Mouse (Mus musculus): ENCODE measurements around the gene Ephb4.

Gene Ephb4

DNA sequence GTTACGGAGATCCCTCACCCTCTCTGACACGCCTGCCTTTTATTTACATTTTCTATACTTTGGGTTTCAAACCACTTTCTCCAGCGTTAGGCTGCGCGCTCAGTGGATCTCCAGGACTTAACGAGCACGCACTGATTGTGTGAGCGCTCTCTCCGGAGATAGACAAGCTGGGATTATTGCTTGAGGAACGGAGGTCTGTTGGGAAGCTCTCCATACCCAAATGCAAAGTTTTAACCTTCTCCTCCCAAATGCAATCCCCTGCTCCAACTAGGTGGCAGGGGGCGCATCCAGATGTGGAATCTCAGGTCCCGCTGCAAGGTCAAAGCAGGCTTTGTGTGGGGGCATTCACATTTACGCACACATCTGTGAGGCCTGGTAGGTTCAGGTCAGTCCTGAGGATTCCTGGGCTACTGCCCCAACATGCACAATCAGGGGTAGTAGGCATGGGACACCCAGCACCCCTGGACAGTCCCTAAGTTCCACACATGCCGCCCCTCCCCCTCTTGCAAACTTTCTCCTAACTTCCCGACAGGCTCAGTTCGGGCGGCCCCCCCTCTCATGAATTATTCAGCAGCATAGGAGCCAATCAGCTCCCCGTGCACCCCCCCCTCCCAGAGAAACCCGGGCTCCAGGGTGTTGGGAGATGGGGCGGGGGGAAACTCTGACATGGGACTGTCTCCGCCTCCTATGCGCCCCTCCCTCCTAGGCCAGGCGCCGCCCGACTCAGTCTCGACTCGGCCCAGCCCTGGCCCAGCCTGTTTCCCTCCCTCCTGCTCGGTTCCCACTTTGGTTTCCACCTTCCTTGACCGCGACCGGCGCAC lies at the start of gene Ephb4:
TSS of gene Ephb4 (plus strand) at position 726 of the 821 bp plus-strand sequence.
- peak; percentile 99 for DNase-seq (ENCODE audit: low read depth, low spot score)

DNA sequence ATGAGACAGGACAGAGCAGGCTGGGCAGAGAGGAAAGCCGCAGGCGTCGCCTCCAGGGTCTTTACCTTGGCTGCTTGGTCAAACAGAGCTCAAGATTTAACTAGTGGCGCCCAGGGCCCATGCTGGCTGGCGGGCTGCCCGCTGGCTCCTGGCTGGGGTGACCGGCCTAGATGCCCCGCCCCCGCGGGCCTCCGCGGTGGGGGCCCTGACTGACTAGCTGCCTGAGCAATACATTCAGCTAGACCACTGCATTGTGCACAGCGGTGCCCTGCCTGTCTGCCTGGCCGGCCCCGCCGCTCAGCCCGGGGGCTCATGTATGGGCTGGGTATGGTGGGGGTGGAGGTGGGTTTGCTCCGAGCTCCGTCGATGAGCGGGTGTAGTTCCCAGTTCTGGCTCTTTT lies 48.7 kb upstream of the Ephb4 start:
- no peak for DNase-seq (ENCODE audit: low read depth, low spot score)

DNA sequence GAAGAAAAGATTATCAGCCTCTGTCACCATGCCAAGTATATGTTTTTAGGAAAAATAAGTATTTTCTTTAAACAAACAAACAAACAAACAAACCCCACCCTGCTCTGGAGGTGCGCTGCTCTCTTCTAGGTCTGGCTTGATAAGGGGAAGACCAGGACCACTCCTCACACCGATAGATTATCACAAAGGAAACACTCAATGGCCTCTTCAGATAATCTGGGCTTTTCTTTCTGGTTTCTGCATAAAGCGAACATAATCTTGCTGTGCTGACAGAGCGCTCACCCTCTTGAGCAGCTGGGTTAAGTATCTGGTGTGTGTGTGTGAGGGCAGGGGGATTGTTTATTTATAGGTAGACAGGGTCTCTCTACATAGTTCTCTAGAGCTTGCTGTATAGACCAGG lies 46.3 kb upstream of the Ephb4 start:
- DNase-seq (ENCODE audit: low read depth, low spot score), result no peak

DNA sequence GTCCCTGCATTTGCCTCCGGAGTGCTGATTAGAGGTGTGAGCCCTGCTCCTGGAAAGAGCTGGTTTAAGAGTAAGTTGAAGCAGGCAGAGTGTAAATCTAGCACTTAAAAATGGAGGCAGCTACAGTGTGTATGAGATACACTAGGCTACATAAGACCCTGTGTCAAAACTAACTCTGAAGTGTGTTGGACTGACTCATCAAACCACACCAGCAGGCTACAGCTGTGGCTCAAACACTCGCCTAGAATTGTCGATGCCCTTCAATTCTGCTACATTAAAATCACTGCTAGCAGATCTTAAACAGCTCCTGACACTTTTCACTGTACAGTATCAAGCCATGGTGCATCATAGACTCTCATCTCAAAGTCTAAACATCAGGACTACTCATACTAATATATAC lies 45.7 kb upstream of the Ephb4 start:
- DNase-seq (ENCODE audit: low read depth, low spot score), result no peak

DNA sequence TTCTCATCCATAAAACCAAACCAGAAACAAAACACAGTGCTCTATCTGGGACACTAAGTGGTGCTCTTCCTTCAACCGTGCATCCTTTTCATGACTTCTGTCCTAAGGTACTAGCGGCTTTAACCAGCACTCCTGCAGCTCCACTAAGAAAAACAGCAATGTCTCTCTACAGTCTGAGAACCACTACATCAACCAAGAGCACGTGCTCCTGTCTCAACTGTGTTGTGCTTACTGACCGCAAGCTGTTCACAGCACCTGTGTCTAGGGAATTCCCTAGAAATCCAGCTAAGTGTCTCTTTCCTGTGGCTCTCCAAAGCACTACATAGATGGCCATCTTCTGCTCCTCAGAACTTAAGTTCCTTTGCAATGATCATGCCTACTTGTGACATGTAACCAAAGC lies 45.1 kb upstream of the Ephb4 start:
- no peak for DNase-seq (ENCODE audit: low read depth, low spot score)

DNA sequence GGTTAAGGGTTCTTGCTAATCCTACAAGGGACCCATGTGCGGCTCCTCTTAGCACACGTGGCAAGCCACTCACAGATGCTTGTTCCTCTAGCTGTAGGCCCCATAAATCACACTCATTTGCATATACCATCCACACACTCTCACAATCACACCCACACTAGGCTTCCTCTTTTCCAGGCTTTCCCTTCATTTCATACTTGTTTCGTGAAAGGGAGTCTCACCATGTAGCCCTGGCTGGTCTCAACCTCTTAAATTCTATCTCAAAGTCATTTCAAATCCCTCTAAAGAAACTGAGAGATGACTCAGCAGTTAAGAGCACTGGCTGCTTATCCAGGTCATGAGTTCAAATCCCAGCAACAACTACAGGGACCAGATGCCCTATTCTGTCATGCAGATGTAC lies 44.1 kb upstream of the Ephb4 start:
- peak; percentile 92 for DNase-seq (ENCODE audit: low read depth, low spot score)

DNA sequence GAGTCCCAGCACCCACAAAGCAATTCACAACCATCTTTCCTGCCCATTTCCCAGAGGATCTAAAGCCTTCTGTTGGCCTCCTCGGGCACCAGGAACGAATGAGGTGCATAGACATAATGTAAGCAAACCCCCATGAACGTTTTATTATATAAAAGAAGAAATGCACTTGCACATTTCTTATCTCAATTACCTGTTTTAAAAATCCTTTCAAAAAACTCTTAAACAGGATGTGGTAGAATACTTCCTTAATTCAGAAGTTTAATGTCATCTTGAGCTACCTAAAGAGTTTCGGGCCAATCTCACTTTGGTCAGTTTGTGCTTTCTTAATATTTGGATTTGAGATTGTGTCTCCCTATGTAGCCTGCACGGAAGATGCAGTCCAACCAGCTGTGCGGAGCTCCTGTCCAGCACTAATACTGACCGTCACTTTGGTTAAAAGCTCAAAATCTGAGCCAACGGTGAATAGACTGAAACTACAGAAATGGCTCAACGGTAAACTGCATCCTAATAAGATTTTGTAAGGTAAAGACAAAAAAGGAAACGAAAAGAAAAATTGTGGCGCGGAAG lies 43.4 kb upstream of the Ephb4 start:
- DNase-seq (ENCODE audit: low read depth, low spot score), result no peak

DNA sequence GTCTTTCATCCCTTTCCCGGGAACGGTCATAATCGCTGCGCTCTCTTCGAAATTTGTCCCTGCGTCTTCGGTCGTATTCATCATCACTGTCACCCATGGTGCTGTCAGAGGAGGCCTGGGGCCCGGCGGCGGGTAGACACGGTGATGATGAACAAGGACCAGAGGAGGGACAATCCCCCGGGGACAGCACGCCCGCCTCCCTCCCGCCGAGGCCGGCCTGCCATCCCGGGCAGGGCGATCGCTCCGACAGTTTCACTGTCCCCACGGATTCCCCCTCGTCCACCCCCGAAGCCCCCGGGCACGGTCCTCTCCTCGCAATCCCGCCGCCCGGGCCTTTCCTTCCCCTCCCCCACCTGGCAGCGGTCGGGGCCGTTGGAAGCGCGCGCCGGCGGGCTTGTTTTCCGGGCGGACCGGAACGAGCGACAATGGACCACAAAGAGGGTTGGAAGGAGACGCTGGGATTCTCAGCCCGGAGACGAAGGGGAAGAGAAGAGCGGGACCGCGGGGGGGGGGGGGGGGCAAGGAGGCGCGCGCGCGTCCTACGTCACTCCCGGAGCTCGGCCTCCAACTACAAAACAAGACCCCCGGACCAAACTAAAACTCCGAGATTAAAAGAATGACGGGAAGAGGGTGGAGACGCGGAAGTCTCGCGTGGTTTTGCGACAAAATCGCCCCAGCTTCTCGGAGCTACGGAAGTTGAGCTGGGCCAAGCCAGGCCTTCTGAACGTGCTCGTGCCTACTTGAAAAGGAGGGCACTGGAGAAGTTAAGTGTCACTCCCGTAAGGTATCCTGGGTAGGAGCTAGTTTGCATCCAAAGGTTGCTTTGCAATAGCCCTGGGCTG lies 42.6 kb upstream of the Ephb4 start, which contains the start of gene Srrt:
TSS of gene Srrt (minus strand) at position 604 of the 842 bp plus-strand sequence.
- peak; percentile 98 for DNase-seq (ENCODE audit: low read depth, low spot score)

DNA sequence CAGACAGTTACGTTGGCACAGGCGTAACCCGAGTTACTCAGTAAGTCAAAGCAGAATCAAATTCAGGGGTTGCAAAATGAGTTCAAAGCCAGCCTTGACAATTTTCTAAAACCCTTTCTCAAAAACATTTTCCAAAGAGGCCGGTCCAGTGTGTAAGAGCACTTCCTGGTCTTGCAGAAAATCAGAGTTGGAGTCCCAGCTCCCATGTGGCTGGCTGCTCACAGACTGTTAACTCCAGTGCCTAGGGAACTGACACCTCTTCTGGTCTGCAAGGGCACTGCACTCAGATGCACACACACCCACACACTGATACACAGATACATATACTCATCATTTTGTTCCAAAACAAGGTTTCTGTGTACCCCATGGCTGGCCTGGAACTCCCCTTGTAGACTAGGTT lies 41.6 kb upstream of the Ephb4 start:
- peak; percentile 77 for DNase-seq (ENCODE audit: low read depth, low spot score)

DNA sequence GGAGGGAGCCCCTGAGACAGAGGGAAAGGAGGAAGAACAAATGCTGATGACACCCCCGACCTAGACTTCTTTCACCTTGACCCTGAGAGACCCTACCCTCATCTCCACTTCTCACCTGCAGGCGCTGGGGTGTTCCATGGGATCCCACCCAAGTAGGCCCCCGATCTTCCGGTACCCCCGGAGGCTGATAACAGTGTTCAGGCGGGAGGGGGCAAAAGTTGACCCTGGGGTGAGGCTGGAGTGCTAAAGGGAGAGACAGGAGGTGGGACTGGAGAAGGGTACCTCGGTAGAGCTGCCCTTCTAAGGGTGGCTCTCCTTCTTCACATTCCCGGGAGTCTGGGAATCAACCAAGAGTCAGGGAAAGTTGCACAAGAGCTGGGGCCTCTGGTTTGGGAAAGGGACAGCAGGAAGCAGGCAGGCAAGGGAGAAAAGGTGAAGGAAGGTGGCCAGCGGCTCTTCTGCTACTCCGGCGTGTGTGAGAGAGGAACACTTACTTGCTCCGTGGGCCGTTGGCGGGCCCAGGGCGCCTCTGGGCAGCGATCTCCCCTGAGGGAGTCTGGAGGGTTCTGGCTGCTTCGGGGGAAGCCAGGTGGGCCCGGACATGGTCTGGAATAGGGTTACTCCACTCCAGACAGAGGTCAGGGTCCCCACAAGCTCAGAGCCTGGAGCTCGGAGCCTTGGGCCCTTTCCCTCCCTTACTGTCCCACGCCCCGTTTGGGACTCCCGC lies 36.3 kb upstream of the Ephb4 start:
- DNase-seq (ENCODE audit: low read depth, low spot score), result no peak

DNA sequence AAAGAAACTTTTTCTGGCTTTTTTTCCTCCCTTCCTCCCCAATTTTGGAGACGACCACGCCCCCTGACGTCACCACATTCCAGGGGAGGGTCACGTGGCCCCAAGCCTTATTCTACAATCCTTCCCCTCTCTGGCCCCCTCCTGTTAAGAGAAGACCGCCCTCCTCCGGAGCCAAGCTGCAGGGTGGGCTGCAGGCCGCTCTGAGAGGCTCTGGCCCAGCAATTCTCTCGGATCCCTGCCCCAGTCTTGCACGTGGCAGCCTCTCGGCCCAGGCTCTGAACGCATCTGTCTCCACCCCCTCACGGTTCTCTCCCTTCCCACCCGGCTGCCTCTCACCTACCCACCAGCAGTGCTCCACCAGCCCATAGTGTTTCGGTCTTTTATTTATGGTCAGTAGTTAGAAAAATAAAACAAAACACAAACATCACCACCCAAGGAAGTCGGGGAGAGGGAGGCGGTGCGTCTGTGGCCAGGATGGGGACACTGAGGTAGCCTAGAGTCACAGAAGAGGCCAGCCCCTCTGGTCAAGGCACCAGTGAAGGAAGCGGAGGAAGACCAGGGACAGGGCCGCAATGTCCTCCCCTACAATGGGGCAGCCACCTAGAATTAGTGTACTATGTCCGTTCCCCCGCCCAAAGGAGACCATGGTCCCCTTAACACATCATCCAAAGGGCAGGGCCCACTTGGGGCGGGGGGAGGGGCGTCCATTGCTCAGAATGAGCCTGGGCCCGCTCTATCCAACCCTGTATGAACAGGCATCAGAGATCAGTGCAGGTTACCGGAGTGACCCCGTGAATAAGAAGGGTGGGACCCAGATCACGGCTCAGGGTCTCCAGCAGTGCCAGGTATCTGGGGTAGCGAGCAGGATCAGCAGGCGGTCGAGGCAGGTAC lies 35.5 kb upstream of the Ephb4 start, which contains the start of gene Trip6:
TSS of gene Trip6 (minus strand) at position 212 of the 891 bp plus-strand sequence.
- peak; percentile 94 for DNase-seq (ENCODE audit: low read depth, low spot score)

DNA sequence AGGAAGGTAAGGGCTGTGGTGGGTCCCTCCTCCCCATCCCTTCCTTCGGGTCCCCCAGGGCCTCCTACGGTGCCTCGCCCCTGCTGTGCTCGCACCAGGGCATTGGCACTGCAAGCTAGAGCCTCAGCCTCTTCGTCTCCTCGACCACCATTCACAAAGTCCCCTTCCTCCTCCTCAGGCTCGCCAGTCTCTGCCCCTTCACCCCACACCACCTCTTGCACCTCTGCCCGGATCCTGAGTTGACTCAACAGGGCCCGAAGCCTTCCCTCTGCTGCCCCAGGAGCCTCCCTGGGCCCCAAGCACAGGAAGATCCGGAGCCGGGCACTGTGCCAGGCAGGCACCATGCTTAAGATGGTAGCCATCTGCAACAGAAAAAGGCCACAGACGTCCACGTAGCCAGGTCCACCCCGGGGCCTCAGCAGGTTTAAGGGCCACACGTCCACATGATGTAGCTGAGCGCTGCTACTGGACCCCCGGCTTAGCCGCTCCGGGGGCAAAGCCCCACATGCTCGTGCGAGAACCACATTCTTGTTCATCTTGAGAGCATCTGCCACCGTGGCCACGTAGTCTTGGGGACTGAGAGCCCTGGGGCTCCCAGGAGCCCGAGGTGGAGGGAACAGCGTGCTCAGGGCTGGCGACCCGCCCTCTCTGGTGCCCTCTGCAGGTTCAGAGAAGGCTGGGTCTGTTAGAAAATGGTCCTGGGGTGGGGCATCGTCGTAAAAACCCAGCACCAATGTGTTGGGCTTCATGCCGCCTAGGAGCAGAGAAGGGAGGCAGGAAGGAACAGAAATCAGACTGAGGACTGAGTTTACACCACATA lies 34.6 kb upstream of the Ephb4 start:
- DNase-seq (ENCODE audit: low read depth, low spot score), result peak; percentile 74

DNA sequence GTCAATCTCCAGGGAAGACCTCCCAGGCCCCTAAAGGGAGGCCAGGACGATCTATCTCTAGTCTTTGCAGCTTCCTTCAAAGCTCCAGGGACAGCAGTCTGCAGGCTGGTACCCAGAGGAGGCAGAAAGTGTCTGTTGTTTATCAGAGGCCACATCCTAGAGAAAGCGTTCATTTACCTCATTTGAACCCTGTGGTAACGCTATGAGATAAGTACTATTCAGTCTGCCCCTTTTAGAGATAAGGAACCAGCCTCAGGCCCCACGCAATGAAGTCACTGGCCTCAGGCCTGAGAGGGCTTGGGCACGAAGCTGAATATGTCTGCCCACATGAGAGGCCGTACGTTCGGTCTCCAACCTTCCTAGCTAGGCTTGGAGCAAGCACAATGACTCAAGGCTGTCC lies 32.5 kb upstream of the Ephb4 start:
- DNase-seq (ENCODE audit: low read depth, low spot score), result no peak

DNA sequence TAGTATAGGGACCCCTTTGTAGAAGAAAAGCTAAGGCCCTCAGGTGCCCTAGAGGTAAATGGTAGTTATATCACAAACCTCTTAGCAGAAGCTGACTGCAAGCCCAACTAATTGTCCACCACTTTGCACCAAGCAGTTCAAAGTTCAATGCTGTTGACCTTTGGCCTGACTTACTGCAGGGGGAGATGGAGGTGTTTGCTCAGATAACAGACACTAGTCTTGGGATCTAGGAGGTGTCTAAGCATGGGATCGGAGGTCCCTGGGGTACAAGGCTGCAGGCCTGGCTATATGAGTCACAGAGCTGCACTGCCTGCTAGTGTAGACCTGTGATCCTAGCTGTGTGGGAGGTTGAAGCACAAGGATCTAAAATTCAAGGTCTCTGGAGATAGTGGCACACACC lies 31.3 kb upstream of the Ephb4 start:
- no peak for DNase-seq (ENCODE audit: low read depth, low spot score)

DNA sequence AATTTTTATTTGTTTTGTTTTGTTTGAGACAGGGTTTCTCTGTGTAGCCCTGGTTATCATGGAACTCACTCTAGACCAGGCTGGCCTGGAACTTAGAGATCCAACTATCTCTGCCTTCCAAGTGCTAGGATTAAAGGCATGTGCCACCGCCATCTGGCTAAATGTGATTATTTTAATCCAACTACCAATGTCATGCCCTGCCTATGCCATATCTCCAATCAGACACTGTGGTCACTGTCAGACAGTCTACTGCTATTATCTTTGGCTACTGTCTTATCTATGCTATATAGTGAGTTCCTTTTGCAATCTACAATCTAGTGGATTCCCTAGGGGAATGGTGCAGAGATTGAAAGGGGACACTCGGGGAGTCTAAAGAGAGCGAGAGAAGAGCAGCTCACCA lies 28.9 kb upstream of the Ephb4 start:
- DNase-seq (ENCODE audit: low read depth, low spot score), result no peak

DNA sequence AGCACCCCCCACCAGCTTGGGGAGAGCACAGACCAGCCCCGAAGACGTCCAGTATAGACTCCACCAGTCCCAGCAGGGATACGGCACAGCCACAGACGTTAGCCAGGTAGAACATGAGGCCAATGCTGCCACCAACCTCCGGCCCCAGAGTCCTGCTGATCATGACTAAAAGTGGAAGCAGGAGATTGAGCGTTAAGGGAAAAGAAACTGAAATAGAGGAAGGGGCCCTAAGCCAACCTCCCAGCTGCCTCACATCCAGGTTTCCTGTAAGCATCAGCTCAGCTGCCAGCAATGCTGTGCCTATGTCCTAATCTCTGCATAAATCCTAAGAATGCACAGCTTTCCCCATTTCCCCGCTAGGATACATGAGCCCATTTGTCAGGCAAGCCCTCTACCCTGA lies 19.0 kb upstream of the Ephb4 start:
- DNase-seq (ENCODE audit: low read depth, low spot score), result no peak

DNA sequence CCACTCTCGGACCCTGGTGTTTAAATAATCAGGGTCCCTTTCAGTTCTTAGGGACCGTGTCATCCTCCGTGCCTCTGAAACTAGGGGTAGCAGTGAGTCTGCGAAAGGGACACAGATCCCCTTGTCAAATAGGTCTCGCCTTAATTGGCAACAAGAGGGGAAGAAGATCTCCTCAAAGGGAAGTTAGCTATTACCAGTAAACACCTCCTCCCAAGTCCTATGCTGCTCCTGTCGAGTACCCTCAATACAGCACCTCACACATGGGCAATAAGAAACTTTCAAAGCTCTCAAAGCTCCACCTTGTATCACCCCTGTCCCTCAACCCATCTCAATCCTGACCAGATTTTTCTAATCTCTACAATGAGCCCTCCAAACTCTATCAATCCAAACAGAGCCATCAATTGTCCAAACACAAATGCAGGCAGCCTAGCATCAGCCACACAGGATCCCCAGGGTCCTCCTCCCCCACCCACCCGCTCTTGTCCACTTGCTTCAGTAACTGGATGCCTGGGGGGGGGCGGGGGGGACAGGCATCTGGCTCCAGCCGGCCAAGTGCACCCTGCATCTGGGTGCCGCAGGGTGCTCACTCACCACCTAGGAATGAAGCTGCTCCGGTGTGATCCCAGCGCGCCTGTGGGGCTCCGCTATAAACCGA lies 16.9 kb upstream of the Ephb4 start:
- DNase-seq (ENCODE audit: low read depth, low spot score), result no peak

DNA sequence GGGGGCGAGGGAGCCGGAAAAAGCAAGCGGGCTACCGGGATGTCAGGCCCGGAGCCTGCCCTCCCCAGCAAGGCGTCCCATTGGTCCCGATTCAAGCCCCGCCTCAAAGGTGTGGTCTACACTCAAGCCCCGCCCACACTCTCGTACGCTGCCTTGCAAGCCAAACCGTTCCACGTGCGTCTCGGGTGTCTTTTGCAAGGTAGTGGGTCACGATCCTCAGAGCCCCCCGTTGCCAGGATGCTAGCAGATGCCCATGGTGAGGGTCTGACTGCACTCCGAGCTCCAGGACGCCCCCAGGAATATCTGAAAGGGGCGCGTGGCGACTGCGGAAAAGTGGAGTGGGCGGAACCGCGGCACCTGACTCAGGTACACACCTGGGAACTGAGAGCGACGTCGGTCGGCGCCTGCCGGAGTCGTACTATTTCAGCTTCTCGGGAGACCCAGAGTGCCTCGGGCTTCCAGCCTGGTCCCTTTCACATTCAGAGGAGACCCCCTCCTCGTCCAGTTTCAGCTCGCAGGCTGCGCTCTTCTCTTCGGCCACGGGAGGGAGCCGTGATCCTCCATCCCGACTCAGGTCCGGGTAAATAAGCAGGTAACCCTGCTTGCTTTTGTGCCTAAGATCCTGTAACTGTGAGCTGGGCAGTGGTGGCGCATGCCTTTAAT lies 16.3 kb upstream of the Ephb4 start, which contains the start of gene Slc12a9:
TSS of gene Slc12a9 (minus strand) at position 86 of the 663 bp plus-strand sequence.
- peak; percentile 97 for DNase-seq (ENCODE audit: low read depth, low spot score)

DNA sequence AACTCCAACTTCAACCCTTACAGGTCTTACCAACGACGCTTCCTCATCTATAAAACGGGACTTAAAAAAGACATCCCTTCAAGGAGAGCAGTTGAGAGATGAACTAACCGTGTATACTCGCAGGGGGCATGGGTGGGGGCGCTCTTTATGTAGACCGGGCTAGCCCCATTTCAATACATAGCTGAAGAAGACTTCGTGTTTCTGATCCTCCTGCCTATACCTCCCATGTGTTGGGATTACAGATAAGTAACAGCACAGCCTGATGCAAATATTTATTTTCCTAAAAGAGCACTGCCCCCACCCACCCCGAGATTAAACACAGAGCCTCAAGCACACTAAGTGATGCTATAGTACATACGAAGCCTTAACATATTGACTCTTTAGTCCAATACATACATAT lies 15.6 kb upstream of the Ephb4 start:
- DNase-seq (ENCODE audit: low read depth, low spot score), result no peak

Measured in R1 (cell line).